Mouse (Mus musculus) olfactory bulb, adult 2 months (tissue): ENCODE data around the gene Tmem33. TPM values are rescaled to one million over a fixed set of nuclear protein-coding genes. Genes with fewer than 3 reads are reported as not detected.
A peak's percentile ranks its signal among the peaks of the same experiment; 100 is the strongest.

Experiments
- H3K27ac ChIP-seq: fragments of 200-500 bp; 2 replicates; pipeline ENCODE4 v1.5.1; 2012; ENCODE audit warnings: low read depth, low read length; ENCODE audit not compliant: insufficient read depth
- H3K4me1 ChIP-seq: fragments of 200-500 bp; 2 replicates; pipeline ENCODE4 v1.6.1; 2012; ENCODE audit warnings: low read length; ENCODE audit not compliant: control insufficient read depth, insufficient read depth
- H3K4me3 ChIP-seq: fragments of 200-500 bp; 2 replicates; pipeline ENCODE4 v1.5.1; 2012; ENCODE audit warnings: mild to moderate bottlenecking, low read depth, low read length, moderate library complexity; ENCODE audit not compliant: insufficient read depth
- CTCF ChIP-seq: fragments of 200-500 bp; IDR thresholded peaks from 2 replicates; pipeline ENCODE4 v1.5.1; 2012; ENCODE audit warnings: low read depth, mild to moderate bottlenecking, low read length, moderate library complexity; ENCODE audit not compliant: insufficient read depth
- POLR2A ChIP-seq: fragments of 200-500 bp; IDR thresholded peaks from 2 replicates; pipeline ENCODE4 v1.6.1; 2012; ENCODE audit warnings: mild to moderate bottlenecking, low read depth, low read length, moderate library complexity; ENCODE audit not compliant: insufficient read depth
- WGBS: fragments of 180-500 bp; shearing (Covaris S2); methylation state at CpG from one replicate; pipeline ENCODE4 v1.1.7; 2018; 5-methylcytosine and 5-hydroxymethylcytosine counted together
- polyA plus RNA-seq: library from polyadenylated mRNA; stranded (reverse); fragments of >200 nt; gene quantifications from 2 replicates; pipeline ENCODE4 v1.2.4, GENCODE M21; 2012; ENCODE audit warnings: low replicate concordance; ENCODE audit not compliant: missing spikeins, insufficient read depth, insufficient read length

The Tmem33 gene
- polyA plus RNA-seq, 1 experiment = not detected

DNA sequence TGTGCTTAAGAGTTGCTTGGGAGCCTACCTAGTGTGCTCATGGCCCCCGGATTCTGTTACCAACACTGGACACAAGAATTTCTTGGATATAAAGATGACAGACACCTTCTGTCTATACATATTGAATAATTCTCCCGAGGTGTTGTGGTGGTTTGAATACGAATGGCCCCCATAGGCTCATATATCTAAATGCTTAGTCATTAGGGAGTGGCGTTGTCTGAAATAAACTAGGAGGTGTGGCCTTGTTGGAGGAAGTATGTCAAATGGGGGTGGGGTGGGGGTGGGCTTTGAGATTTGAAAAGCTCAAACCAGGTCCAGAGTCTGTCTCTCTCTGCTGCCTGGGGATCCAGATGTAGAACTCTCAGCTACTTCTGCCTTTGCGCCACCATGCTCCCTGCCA lies 17.1 kb upstream of the Tmem33 start:
- 94% methylated on average over 5 of the region's 5 CpGs for WGBS
- TF ChIP-seq POLR2A (no peak), CTCF (no peak)
- Histone ChIP-seq H3K4me3 (no peak overlapping the region), H3K27ac (no peak overlapping the region), H3K4me1 (no peaks in the 10 kb centered on the region)

- H3K27ac ChIP-seq = no peak overlapping the region
- TF ChIP-seq POLR2A = no peak
- H3K4me1 ChIP-seq = no peaks in the 10 kb centered on the region
- 86% methylated on average over 4 of the region's 4 CpGs for WGBS
- no peak overlapping the region for H3K4me3 ChIP-seq
Observed at GRCm38 (mm10) chr5:67252261-67252660, 8.1 kb upstream of the Tmem33 start.

DNA sequence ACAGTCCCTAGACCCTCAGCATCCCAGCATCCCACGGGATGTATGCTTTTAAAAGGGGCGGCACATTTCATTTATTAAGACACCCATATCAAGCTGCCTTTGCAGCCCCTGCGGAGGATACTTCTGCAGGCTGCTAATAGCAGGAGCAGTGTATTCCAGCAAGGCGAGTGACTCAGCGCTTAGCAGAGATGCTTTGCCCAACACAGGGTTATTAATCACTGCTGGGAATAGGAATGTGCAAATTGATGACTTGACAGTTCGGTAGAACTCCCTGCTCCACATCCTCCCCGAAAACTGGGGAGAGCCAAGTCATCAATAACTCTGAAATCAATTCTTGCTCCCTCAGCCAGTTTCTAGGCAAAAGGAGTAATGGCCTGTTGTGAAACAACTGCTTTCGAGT lies 4.7 kb upstream of the Tmem33 start:
- Histone ChIP-seq H3K4me1 (no peaks in the 10 kb centered on the region), H3K4me3 (no peak overlapping the region), H3K27ac (no peak overlapping the region)
- TF ChIP-seq CTCF (no peak), POLR2A (no peak)
- WGBS = 62% methylated on average over 8 of the region's 8 CpGs

DNA sequence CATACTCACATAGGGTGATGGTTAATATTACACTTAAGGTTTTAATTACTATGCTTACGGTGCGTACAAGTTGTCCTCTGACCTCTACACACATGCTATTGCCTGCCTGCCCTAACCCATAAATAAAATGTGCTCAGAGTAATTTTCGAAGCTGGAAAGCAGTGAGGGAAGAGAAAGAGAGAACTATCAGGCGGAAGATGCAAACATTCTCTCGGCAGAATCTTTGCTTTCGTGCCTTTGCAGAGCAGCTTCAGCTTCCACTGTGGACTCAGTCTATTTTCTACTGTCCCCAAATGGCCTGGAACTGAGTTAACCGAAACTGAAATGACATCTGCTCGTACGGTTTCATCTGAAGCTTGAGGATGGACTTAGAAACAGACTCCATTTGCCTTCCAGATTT lies 1.9 kb upstream of the Tmem33 start:
- TF ChIP-seq POLR2A (no peak), CTCF (no peak)
- Histone ChIP-seq H3K4me1 (0 out of 2 replicates have a peak, but pooled peaks cover 2% of the 10 kb centered on the region), H3K4me3 (no peak overlapping the region), H3K27ac (no peak overlapping the region)
- 87% methylated on average over 9 of the region's 9 CpGs for WGBS

DNA sequence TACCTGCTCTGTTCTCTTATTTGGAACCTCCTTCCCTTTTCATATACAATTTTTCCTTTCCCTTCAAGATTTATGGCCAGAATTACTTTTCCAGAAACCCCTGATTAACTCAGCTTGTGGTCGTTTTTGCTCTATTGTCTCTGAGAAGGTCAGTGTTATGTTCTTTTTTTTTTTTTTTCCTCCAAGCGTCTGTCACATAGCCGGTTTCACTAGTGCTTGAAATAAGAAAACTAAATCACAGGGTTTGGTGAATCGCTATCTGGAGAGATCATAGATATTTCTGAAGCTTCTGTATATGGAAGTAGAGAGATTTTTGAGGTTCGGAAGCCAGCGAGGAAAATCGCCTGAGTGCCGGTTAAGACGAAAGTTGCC lies 220 bp upstream of the Tmem33 start:
- WGBS = 0% methylated on average over 9 of the region's 9 CpGs
- no peak overlapping the region for H3K27ac ChIP-seq
- TF ChIP-seq CTCF = no peak
- TF ChIP-seq POLR2A = no peak
- peak overlapping the region; percentile 96 for H3K4me3 ChIP-seq
- H3K4me1 ChIP-seq = 0 out of 2 replicates have a peak, but pooled peaks cover 2% of the 10 kb centered on the region

DNA sequence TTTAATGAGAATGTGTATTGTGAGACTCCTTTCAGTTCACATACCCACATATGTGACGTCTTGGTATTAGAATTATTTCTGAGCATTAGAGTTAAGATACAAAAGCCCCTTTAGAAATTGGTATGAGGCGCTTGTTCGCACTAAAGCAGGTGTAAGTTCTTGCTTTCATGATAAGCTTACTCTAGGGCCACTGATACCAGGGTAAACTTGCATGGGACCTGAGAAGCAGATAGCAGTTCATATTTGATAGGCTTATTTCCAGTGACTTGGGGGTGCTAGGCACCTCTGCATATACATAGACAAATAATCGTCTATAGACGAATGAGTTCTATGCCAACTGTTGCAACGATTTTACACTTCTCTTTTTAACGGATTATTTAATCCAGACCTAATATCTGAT lies 2.6 kb downstream of the Tmem33 start:
- H3K27ac ChIP-seq = no peak overlapping the region
- no peak for TF ChIP-seq POLR2A
- no peak for TF ChIP-seq CTCF
- H3K4me3 ChIP-seq = no peak overlapping the region
- 87% methylated on average over 7 of the region's 7 CpGs for WGBS
- H3K4me1 ChIP-seq = 0 out of 2 replicates have a peak, but pooled peaks cover 2% of the 10 kb centered on the region

GRCm38 (mm10) chr5:67266106-67266505 lies 5.7 kb downstream of the Tmem33 start:
- Histone ChIP-seq H3K4me3 (no peak overlapping the region), H3K4me1 (0 out of 2 replicates have a peak, but pooled peaks cover 2% of the 10 kb centered on the region), H3K27ac (no peak overlapping the region)
- 85% methylated on average over 1 of the region's 1 CpGs for WGBS
- TF ChIP-seq POLR2A (no peak), CTCF (no peak)

GRCm38 (mm10) chr5:67269309-67269708 lies 8.9 kb downstream of the Tmem33 start:
- Histone ChIP-seq H3K27ac (no peak overlapping the region), H3K4me3 (no peak overlapping the region), H3K4me1 (no peaks in the 10 kb centered on the region)
- TF ChIP-seq POLR2A (no peak), CTCF (no peak)
- WGBS = 89% methylated on average over 8 of the region's 8 CpGs

DNA sequence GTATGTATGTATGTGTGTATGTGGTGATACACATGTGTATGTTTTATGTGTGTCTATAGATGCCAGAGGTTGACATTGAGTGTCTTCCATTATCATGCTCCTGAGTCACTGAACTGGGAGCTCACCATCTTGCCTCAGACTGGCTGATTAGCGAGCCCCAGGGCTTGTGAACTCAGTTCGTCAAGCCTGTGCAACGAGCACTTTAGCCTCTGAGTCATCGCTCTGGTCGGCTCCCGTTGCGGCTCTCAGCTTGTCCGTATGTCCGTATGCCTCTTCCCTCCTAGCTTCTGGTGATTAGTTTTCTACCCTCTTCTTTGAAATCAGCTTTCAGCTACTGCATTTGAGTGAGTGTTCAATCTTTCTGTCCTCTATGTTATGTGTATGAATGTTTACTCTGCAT lies 19.0 kb downstream of the Tmem33 start:
- no peak for TF ChIP-seq CTCF
- no peak overlapping the region for H3K4me3 ChIP-seq
- H3K4me1 ChIP-seq = no peaks in the 10 kb centered on the region
- 84% methylated on average over 9 of the region's 9 CpGs for WGBS
- no peak overlapping the region for H3K27ac ChIP-seq

- TF ChIP-seq CTCF (no peak), POLR2A (no peak)
- Histone ChIP-seq H3K4me3 (no peak overlapping the region), H3K27ac (no peak overlapping the region), H3K4me1 (no peaks in the 10 kb centered on the region)
- WGBS = 97% methylated on average over 4 of the region's 4 CpGs
Observed at GRCm38 (mm10) chr5:67279840-67280239, 19.5 kb downstream of the Tmem33 start.

GRCm38 (mm10) chr5:67280400-67280799 lies 20.0 kb downstream of the Tmem33 start:
- TF ChIP-seq CTCF (no peak), POLR2A (no peak)
- Histone ChIP-seq H3K4me1 (no peaks in the 10 kb centered on the region), H3K4me3 (no peak overlapping the region), H3K27ac (no peak overlapping the region)
- WGBS = 98% methylated on average over 4 of the region's 4 CpGs
